Mouse (Mus musculus) retina, embryonic 14.5 days (tissue): Measurements from ENCODE around the gene Chn2.

ENCODE experiments used
- DNase-seq: peaks from one replicate; pipeline ENCODE4 v3.0.0-alpha.2; 2015; ENCODE audit warnings: low spot score

Gene Chn2

DNA sequence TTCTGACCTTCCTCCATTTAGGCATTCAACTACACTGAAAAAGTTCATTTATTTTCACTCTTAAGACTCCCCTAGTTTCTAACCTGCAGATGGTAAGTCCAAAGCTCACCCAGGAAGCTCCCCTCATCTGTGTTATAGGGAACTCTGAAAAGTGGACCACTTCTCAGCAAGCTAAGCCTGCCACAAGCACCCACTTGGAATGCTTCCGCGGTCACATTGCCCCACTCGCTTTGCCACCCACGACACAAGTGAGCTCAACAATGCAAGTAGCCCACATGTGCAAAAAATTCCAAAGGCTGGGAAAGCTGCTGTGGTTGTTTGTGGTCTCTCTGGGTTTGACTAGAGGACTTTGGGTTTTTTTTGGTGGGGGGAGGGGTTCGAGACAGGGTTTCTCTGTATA, 301.8 kb downstream of the Chn2 start:
- no peak for DNase-seq

DNA sequence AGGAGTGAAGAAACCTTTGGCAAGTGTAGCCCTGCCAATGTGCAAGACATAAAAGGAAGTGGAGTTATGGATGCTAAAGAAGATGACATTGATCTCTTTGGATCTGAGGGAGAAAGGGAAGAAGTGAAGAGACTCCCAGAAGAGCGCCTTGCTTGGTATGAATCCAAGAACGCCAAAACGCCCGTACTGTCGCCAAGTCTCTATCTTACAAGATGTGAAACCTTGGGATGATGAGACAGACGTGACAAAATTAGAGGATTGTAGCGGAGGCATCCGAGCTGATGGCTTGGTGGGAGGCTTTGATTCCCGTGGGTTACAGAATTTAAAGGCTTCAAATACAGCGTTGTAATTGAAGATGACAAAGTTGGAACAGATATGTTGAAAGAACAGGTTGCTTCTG, 302.9 kb downstream of the Chn2 start:
- DNase-seq, result no peak
